Mouse (Mus musculus) neural tube, embryonic 14.5 days (tissue): Measurements from ENCODE around the gene Polq. TPM values are rescaled to one million over a fixed set of nuclear protein-coding genes. Genes with fewer than 3 reads are reported as not detected.
"Not testable (repeated sequence)": the region's sequence is repeated elsewhere in the genome, so short reads cannot be mapped to it uniquely, and the experiment has no call there.

ENCODE experiments used
- ATAC-seq: fragments of 200-750 bp; cut with Nextera tagmentation; 2 replicates; pipeline ENCODE4 v1.8.0; 2017; ENCODE audit warnings: low read depth, mild to moderate bottlenecking, moderate TSS enrichment, moderate library complexity
- H3K27ac ChIP-seq: fragments of 300-500 bp; sonication (generic); 2 replicates; pipeline ENCODE4 v1.5.1; 2014; ENCODE audit warnings: low read depth, mild to moderate bottlenecking, control low read depth, low read length, moderate library complexity, mixed read lengths
- H3K27me3 ChIP-seq: fragments of 300-500 bp; sonication (generic); 2 replicates; pipeline ENCODE4 v1.6.1; 2014; ENCODE audit warnings: low read length; ENCODE audit not compliant: control insufficient read depth, insufficient read depth
- H3K36me3 ChIP-seq: fragments of 300-500 bp; sonication (generic); 2 replicates; pipeline ENCODE4 v1.6.1; 2014; ENCODE audit warnings: low read length, mixed read lengths; ENCODE audit not compliant: control insufficient read depth, insufficient read depth
- H3K4me1 ChIP-seq: fragments of 300-500 bp; sonication (generic); 2 replicates; pipeline ENCODE4 v1.6.1; 2014; ENCODE audit warnings: low read length; ENCODE audit not compliant: control insufficient read depth, insufficient read depth
- H3K4me2 ChIP-seq: fragments of 300-500 bp; sonication (generic); 2 replicates; pipeline ENCODE4 v1.6.1; 2014; ENCODE audit warnings: mild to moderate bottlenecking, low read depth, low read length, control low read depth
- H3K4me3 ChIP-seq: fragments of 300-500 bp; sonication (generic); 2 replicates; pipeline ENCODE4 v1.5.1; 2014; ENCODE audit warnings: low read depth, low read length, control low read depth, mixed read lengths
- H3K9ac ChIP-seq: fragments of 300-500 bp; sonication (generic); replicated peaks from 2 replicates; pipeline ENCODE4 v1.6.1; 2014; ENCODE audit warnings: low read depth, mild to moderate bottlenecking, control low read depth, low read length, mixed read lengths
- H3K9me3 ChIP-seq: fragments of 300-500 bp; sonication (generic); 2 replicates; pipeline ENCODE4 v1.6.1; 2016; ENCODE audit warnings: low read length; ENCODE audit not compliant: control insufficient read depth
- WGBS: fragments of 180-500 bp; shearing (Covaris S2); extraction: QIAGEN DNeasy Blood & Tissue Kit; methylation state at CpG from one replicate; pipeline ENCODE4 v1.1.7; 2014; 5-methylcytosine and 5-hydroxymethylcytosine counted together
- polyA plus RNA-seq: library from polyadenylated mRNA; unstranded; fragments of >200 nt; fragmentation: Nextera tagmentation; extraction: Ambion mirVana; gene quantifications from 2 replicates; pipeline ENCODE4 v1.2.1, GENCODE M21; 2014

The Polq gene
- polyA plus RNA-seq, 1 experiment from 2014 or later = 3.2 TPM

DNA sequence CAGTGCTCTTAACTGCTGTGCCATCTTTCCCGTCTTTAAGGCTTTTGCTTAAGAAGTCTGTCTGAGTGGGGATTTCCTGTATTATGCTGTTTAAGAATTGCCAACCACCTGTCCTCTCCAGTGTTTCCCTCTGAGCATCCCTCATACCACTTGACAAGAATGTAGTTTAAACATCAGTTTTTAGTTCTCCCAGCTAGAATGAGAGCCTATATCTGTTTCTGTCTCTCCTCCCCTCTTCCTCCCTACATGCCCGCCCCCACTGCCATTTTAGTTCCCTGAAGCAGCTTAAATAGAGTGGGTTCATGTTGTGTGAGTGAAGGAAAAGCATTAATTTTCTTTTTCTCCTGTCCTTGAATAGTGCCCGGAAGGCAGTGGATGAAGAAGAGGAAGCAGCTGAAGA is 48.0 kb downstream of the Polq start:
- Histone ChIP-seq H3K9me3 (no peaks in the 10 kb centered on the region), H3K9ac (no peak overlapping the region), H3K27ac (no peak overlapping the region), H3K36me3 (no peaks in the 10 kb centered on the region), H3K4me1 (no peaks in the 10 kb centered on the region), H3K4me3 (no peak overlapping the region), H3K4me2 (no peak overlapping the region), H3K27me3 (no peaks in the 10 kb centered on the region)
- no peak for ATAC-seq
- 92% methylated on average over 3 of the region's 3 CpGs for WGBS

DNA sequence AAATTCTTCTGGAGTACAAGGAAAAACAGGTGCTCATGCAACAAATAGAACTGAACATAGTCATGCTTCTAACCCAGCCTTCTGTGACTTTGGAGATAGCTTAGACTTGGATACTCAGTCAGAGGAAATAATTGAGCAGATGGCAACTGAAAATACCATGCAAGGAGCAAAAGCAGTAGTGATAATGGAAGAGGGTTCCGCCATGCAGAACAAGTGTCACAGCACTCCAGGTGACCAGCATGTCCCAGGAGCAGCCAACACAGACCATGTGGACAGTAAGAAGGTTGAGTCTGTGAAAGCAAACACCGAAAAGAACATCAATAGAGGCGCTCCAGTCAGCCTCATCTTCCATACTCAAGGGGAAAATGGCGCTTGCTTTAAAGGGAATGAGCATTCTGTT is 49.7 kb downstream of the Polq start:
- no peaks in the 10 kb centered on the region for H3K36me3 ChIP-seq
- no peaks in the 10 kb centered on the region for H3K4me1 ChIP-seq
- no peak for ATAC-seq
- no peaks in the 10 kb centered on the region for H3K9me3 ChIP-seq
- H3K27ac ChIP-seq = no peak overlapping the region
- no peaks in the 10 kb centered on the region for H3K27me3 ChIP-seq
- H3K9ac ChIP-seq = no peak overlapping the region
- H3K4me3 ChIP-seq = no peak overlapping the region
- 95% methylated on average over 4 of the region's 4 CpGs for WGBS
- no peak overlapping the region for H3K4me2 ChIP-seq

DNA sequence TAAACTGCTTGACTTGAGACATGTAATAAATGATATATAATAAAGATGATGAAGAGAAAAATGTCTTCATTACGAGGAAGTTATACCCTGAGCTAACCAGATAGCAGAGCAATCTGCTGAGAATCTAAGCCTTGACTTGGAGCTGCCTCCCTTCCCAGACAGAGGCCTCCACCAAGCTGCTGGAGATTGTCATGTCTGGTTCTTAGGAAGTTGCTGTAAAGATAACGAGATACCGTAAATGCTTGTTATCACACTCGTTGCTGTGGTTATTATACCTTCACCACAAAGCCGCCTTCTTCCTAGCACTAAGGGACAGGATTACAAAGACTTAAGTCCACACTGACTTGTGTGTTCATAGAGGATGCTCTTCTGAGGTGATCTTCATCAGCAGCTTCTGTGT is 60.8 kb downstream of the Polq start:
- no peak overlapping the region for H3K27ac ChIP-seq
- H3K27me3 ChIP-seq = no peaks in the 10 kb centered on the region
- no peaks in the 10 kb centered on the region for H3K36me3 ChIP-seq
- ATAC-seq = no peak
- no peak overlapping the region for H3K9ac ChIP-seq
- no peaks in the 10 kb centered on the region for H3K4me1 ChIP-seq
- no peaks in the 10 kb centered on the region for H3K9me3 ChIP-seq
- no peak overlapping the region for H3K4me2 ChIP-seq
- H3K4me3 ChIP-seq = no peak overlapping the region
- 83% methylated on average over 5 of the region's 5 CpGs for WGBS

DNA sequence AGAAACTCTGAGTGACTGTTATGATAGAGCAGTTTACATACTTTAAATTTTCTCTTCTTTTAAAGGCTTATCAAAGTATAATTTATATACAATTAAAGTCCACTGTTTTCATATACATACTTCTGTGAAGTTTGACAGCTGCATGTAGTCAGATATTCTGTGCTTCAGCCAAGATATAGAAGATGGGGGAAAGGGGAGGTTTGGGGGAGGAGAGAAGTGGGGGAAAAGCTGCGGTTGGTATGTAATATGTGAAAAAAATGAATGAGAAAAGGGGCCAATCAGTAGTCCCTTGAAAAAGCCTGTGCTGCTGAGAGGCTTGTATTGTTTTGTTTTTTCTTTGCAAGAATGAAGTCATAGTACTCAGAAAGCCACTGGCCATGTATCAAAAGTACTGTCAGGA is 78.1 kb downstream of the Polq start:
- no peak overlapping the region for H3K27ac ChIP-seq
- no peak overlapping the region for H3K9ac ChIP-seq
- H3K4me2 ChIP-seq = no peak overlapping the region
- WGBS = 84% methylated on average over 1 of the region's 1 CpGs
- no peaks in the 10 kb centered on the region for H3K4me1 ChIP-seq
- no peaks in the 10 kb centered on the region for H3K36me3 ChIP-seq
- H3K4me3 ChIP-seq = no peak overlapping the region
- no peaks in the 10 kb centered on the region for H3K27me3 ChIP-seq
- no peak for ATAC-seq
- H3K9me3 ChIP-seq = no peaks in the 10 kb centered on the region

DNA sequence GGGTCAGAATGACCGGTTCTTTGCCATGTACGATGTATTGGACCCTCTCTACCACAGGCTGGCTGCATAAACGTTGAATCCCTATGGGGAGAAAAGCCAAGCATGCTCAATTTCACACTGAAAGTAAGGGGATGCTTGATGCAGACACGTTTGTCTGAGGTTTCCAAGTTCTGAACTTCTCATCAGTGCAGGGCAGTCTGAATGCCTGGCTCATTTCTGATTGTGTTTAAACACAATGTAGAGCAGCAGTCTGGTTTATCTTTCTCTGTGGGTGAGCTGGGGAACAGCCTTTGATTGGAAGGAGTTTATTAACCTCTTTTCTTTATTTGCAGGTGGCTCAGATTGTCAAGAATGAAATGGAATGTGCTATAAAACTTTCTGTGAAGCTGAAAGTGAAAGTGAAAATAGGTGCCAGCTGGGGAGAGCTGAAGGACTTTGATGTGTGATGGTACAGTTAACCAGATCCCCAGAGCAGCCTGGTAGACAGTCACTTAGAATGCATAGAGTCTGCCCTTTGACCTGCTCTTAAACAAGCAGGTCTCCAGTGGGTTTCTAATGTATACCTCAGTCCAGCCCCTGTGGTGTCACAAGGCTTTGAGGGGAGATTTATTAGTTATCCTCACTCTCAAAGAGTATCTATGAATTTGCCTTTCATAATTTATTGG is 82.7 kb downstream of the Polq start:
- WGBS = 50% methylated on average over 4 of the region's 4 CpGs
- no peak overlapping the region for H3K9ac ChIP-seq
- peak; percentile 11; the same call in 1 of the 2 replicates for ATAC-seq
- no peaks in the 10 kb centered on the region for H3K9me3 ChIP-seq
- H3K4me3 ChIP-seq = no peak overlapping the region
- no peak overlapping the region for H3K4me2 ChIP-seq
- no peaks in the 10 kb centered on the region for H3K27me3 ChIP-seq
- no peak overlapping the region for H3K27ac ChIP-seq
- no peaks in the 10 kb centered on the region for H3K36me3 ChIP-seq
- H3K4me1 ChIP-seq = no peaks in the 10 kb centered on the region

DNA sequence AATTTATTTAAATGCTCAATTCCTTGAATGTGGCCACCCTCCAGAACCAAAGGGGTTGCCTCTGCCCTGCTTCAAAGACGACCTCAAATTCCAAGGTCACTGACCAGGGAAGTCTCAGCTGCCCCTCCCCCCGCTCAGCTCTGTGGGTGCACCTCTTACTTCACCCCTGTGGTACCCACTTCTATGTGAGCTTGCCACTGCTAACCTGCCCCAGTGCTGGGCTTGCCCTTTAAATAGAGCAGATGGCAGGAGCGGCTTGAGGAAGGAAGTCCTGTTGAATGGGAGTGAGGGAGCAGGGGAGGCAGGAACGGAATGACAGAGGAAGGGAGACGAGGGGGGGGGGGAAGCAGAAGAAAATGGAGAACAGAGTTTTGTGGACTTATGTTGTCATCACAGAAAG is 97.2 kb downstream of the Polq start:
- Histone ChIP-seq H3K27me3 (no peaks in the 10 kb centered on the region), H3K9ac (no peak overlapping the region), H3K9me3 (no peaks in the 10 kb centered on the region), H3K4me2 (no peak overlapping the region), H3K27ac (no peak overlapping the region), H3K4me3 (no peak overlapping the region), H3K36me3 (no peaks in the 10 kb centered on the region), H3K4me1 (no peaks in the 10 kb centered on the region)
- ATAC-seq = no peak
- 37% methylated on average over 5 of the region's 5 CpGs for WGBS

DNA sequence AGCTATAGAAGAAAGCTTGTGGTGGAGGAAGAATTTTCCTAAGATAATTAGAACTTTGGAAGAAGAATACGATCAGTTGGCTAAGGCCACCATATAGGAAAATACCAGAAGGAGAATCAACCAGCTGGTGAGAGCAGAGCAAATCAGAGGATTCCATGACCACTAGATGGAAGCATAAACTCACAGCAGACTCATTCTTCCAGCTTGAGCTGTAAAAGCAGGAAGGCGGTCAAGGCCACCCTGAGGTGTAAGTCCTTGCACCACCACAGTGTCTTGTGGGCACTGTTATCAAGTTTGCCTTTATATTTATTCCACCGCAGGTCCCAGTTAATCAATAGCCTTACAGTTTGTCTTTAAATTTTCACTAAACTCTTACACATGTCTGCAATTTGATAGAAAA is 97.7 kb downstream of the Polq start:
- no peak overlapping the region for H3K4me3 ChIP-seq
- H3K9ac ChIP-seq = no peak overlapping the region
- H3K27ac ChIP-seq = no peak overlapping the region
- H3K27me3 ChIP-seq = no peaks in the 10 kb centered on the region
- peak; percentile 93 for ATAC-seq
- H3K36me3 ChIP-seq = no peaks in the 10 kb centered on the region
- no peak overlapping the region for H3K4me2 ChIP-seq
- no peaks in the 10 kb centered on the region for H3K9me3 ChIP-seq
- no peaks in the 10 kb centered on the region for H3K4me1 ChIP-seq
- 32% methylated on average over 3 of the region's 3 CpGs for WGBS

DNA sequence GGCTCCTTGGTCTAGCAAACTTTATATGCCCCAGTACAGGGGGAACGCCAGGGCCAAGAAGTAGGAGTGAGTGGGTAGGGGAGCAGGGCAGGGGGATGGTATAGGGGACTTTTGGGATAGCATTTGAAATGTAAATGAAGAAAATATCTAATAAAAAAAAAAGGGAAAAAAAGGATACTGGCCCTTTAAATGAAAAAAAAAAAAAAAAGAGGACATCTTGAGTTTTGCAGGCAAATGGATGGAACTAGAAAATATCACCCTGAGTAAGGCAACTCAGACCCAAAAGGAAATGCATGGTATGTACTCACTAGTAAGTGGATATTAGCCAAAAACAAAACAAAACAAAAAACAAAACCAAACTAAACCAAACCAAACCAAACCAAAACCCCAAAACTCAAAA is 113.6 kb downstream of the Polq start:
- not testable (repeated sequence) for H3K36me3 ChIP-seq, ATAC-seq, H3K4me1 ChIP-seq, H3K9ac ChIP-seq, H3K9me3 ChIP-seq, H3K27ac ChIP-seq, H3K27me3 ChIP-seq, H3K4me3 ChIP-seq, H3K4me2 ChIP-seq
- WGBS = 91% methylated on average over 1 of the region's 1 CpGs
